Mouse (Mus musculus) embryonic fibroblast, embryonic 13.5 days (primary cell): ENCODE measurements around the gene Tubgcp6.

Source experiments
- CTCF ChIP-seq: IDR thresholded peaks from 2 replicates; pipeline ENCODE4 v1.5.1; 2011; ENCODE audit warnings: mild to moderate bottlenecking, control low read depth, low read length, moderate library complexity, borderline replicate concordance; ENCODE audit not compliant: insufficient read depth
- POLR2A ChIP-seq: IDR thresholded peaks from 2 replicates; pipeline ENCODE4 v1.6.1; 2011; ENCODE audit warnings: low read depth, mild to moderate bottlenecking, control low read depth, low read length, moderate library complexity

DNA sequence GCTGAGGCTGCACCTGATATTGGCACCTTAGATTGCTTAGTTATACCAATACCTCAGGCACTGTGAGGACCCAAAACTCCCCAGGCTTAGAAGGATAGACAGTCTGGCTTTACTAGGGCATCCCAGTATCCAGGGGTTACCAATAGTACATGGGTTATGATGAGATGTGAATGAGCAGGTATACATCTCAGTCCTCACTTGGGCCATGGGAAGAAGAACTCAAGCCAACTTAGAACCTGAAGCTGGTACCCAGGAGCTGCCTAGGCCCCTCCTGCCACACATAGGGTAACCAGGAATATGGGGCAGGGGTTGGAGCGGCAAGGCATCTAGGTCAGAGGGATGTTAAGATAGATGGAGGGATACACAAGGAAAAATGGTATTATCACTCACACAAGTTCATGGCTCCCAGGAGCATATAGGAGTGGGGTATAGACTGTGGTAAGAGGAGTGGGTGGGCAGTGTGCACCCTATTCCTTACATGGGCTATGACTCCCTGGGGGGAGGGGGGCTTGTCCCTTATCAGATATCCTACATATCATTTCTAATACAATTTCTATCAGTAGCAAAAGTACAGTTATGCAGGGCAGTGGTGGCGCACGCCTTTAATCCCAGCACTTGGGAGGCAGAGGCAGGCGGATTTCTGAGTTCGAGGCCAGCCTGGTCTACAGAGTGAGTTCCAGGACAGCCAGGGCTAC lies 13.7 kb upstream of the Tubgcp6 start:
- TF ChIP-seq CTCF, result no peak
- no peak for TF ChIP-seq POLR2A
